Mouse (Mus musculus): ENCODE data around the gene Pax2. TPM values are rescaled to one million over a fixed set of nuclear protein-coding genes. Genes with fewer than 3 reads are reported as not detected.

Gene Pax2
- total and polyA plus RNA-seq, 3 experiments: not detected

DNA sequence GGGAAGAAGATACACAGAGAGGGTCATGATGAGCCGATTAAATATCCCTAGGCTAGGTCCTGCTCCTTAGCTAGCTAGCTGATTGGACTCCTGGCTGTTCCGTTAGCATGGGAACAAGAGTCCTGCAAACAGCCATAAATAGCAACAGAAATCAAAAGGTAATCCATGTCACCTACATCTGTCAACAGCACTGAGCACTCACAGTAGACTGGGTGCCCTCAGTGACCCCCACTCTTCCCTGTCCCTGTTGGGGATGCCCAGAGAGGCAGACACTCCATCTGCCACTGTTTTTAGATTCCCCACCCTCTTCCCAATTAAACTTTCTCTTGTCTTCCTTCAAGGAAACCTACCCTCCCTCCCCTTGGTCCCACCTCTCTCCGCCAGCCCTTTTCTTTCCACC is 130.6 kb downstream of the Pax2 start:
- H3K9me3 ChIP-seq (replicated peaks; ENCODE audit: insufficient read depth, low read length): no peaks in the 10 kb centered on the region
- H3K9ac ChIP-seq (ENCODE audit: control insufficient read depth, low read depth, low read length, poor library complexity, severe bottlenecking): no peak overlapping the region
- H3K4me1 ChIP-seq (ENCODE audit: control insufficient read depth in 1 of 2, insufficient read depth in 2 of 2, low read length in 2 of 2): no peaks in the 10 kb centered on the region
- H3K36me3 ChIP-seq (ENCODE audit: control insufficient read depth in 1 of 2, insufficient read depth in 2 of 2, low read length in 2 of 2): no peaks in the 10 kb centered on the region
- H3K27me3 ChIP-seq (ENCODE audit: control insufficient read depth in 1 of 2, insufficient read depth in 2 of 2, low read length in 2 of 2): peaks cover 3 to 5% of the 10 kb centered on the region in 2 experiments; a peak in 2 of 4 replicates
- TF ChIP-seq ETS1 (IDR thresholded peaks at IDR 0.05; ENCODE audit: low read depth, low read length): no peak
- TF ChIP-seq RCOR1 (IDR thresholded peaks at IDR 0.05; ENCODE audit: low read depth, low read length): no peak
- no peak for TF ChIP-seq ELF1 (IDR thresholded peaks at IDR 0.05; ENCODE audit: low read depth, low read length)
- TF ChIP-seq E2F4 (IDR thresholded peaks at IDR 0.05; ENCODE audit: borderline replicate concordance, low read depth, low read length): no peak
- no peak for TF ChIP-seq GATA1 (IDR thresholded peaks at IDR 0.05; ENCODE audit: low read depth, low read length)
- TF ChIP-seq USF1 (IDR thresholded peaks at IDR 0.05; ENCODE audit: low read depth, low read length): no peak
- no peak for TF ChIP-seq UBTF (IDR thresholded peaks at IDR 0.05; ENCODE audit: borderline replicate concordance, insufficient read depth, low read depth, low read length)
- TF ChIP-seq POLR2A (IDR thresholded peaks at IDR 0.05; ENCODE audit: control insufficient read depth in 1 of 2, insufficient read depth in 1 of 2, low read depth in 1 of 2, low read length in 2 of 2, poor library complexity in 1 of 2): no peak
- no peak for TF ChIP-seq MYB (IDR thresholded peaks at IDR 0.05; ENCODE audit: low read depth, low read length)
- TF ChIP-seq EP300 (IDR thresholded peaks at IDR 0.05; ENCODE audit: low read depth in 1 of 2, low read length in 2 of 2): no peak
- TF ChIP-seq SIN3A (IDR thresholded peaks at IDR 0.05; ENCODE audit: low read length): no peak
- TF ChIP-seq RAD21 (IDR thresholded peaks at IDR 0.05; ENCODE audit: low read depth, low read length): no peak
- TF ChIP-seq TBP (IDR thresholded peaks at IDR 0.05; ENCODE audit: low read depth, low read length): no peak
- no peak overlapping the region for H3K4me3 ChIP-seq (ENCODE audit: control insufficient read depth in 1 of 2, insufficient read depth in 1 of 2, low read depth in 2 of 2, low read length in 2 of 2)
- no peak for DNase-seq (ENCODE audit: low read depth, low spot score)
- no peak overlapping the region for H3K27ac ChIP-seq (ENCODE audit: control insufficient read depth, low read depth, low read length)
- H3K79me2 ChIP-seq (ENCODE audit: control insufficient read depth, insufficient read depth, low read length, poor library complexity): no peaks in the 10 kb centered on the region

Other genes starting within 250 kb of the Pax2 start
- 0.12 and 0.29 TPM in 2 replicates for gene Sec31b, start 210.2 kb upstream of the Pax2 start, total RNA-seq (2012; rRNA removed)
- 1 to 10 TPM in 1 of 2 experiments, not detected in 1; 1.2 TPM for gene Sec31b, start 210.2 kb upstream of the Pax2 start, polyA plus RNA-seq (2012; ENCODE audit: insufficient read depth in 1 of 2, insufficient read length in 2 of 2, low read depth in 1 of 2, low replicate concordance in 2 of 2, missing spikeins in 1 of 2)
- not detected in 2 replicates for gene Gm20538, start 203.2 kb upstream of the Pax2 start, total RNA-seq (2012; rRNA removed)
- gene Gm20538, start 203.2 kb upstream of the Pax2 start, polyA plus RNA-seq (2012; ENCODE audit: insufficient read depth in 1 of 2, insufficient read length in 2 of 2, low read depth in 1 of 2, low replicate concordance in 2 of 2, missing spikeins in 1 of 2): not detected
- gene Ndufb8, start 200.6 kb upstream of the Pax2 start, total RNA-seq (2012; rRNA removed): 685 and 725 TPM in 2 replicates
- 1,000 to 10,000 TPM in 1 of 2 experiments, 100 to 1,000 TPM in 1; 592 to 1,203 TPM for gene Ndufb8, start 200.6 kb upstream of the Pax2 start, polyA plus RNA-seq (2012; ENCODE audit: insufficient read depth in 1 of 2, insufficient read length in 2 of 2, low read depth in 1 of 2, low replicate concordance in 2 of 2, missing spikeins in 1 of 2)
- 16.3 and 16.9 TPM in 2 replicates for gene Hif1an, start 193.2 kb upstream of the Pax2 start, total RNA-seq (2012; rRNA removed)
- gene Hif1an, start 193.2 kb upstream of the Pax2 start, polyA plus RNA-seq (2012; ENCODE audit: insufficient read depth in 1 of 2, insufficient read length in 2 of 2, low read depth in 1 of 2, low replicate concordance in 2 of 2, missing spikeins in 1 of 2): 10 to 100 TPM; 36.1 to 54.5 TPM
- 35.4 and 36.7 TPM in 2 replicates for gene Slf2, start 175.1 kb downstream of the Pax2 start, total RNA-seq (2012; rRNA removed)
- gene Slf2, start 175.1 kb downstream of the Pax2 start, polyA plus RNA-seq (2012; ENCODE audit: insufficient read depth in 1 of 2, insufficient read length in 2 of 2, low read depth in 1 of 2, low replicate concordance in 2 of 2, missing spikeins in 1 of 2): 100 to 1,000 TPM in 1 of 2 experiments, 10 to 100 TPM in 1; 30.2 to 109 TPM
- gene Sema4g, start 233.1 kb downstream of the Pax2 start, total RNA-seq (2012; rRNA removed): 0.10 and 0.15 TPM in 2 replicates
- under 1 TPM in 1 of 2 experiments, not detected in 1; 0.47 TPM for gene Sema4g, start 233.1 kb downstream of the Pax2 start, polyA plus RNA-seq (2012; ENCODE audit: insufficient read depth in 1 of 2, insufficient read length in 2 of 2, low read depth in 1 of 2, low replicate concordance in 2 of 2, missing spikeins in 1 of 2)
- 35.9 and 37.5 TPM in 2 replicates for gene Twnk, start 249.6 kb downstream of the Pax2 start, total RNA-seq (2012; rRNA removed)
- 10 to 100 TPM in 1 of 2 experiments, not detected in 1; 55.6 TPM for gene Twnk, start 249.6 kb downstream of the Pax2 start, polyA plus RNA-seq (2012; ENCODE audit: insufficient read depth in 1 of 2, insufficient read length in 2 of 2, low read depth in 1 of 2, low replicate concordance in 2 of 2, missing spikeins in 1 of 2)